Mouse (Mus musculus) embryonic facial prominence, embryonic 13.5 days (tissue): ENCODE measurements at regions not wholly inside any gene's neighbourhood (a gene's known extent, or its start where the extent isn't known, plus 50 kb on each side); places are given as distances from the start of the nearest gene placed in this dataset.

Source experiments
- ATAC-seq: fragments of 200-750 bp; cut with Nextera tagmentation; 2 replicates; pipeline ENCODE4 v1.8.0; 2017; ENCODE audit warnings: low read depth; ENCODE audit not compliant: insufficient number of reproducible peaks, insufficient read depth, low FRiP score, low TSS enrichment
- H3K27ac ChIP-seq: fragments of 300-500 bp; sonication (generic); 2 replicates; pipeline ENCODE4 v1.5.1; 2015; ENCODE audit warnings: moderate library complexity, mild to moderate bottlenecking, inconsistent platforms
- H3K27me3 ChIP-seq: fragments of 300-500 bp; sonication (generic); 2 replicates; pipeline ENCODE4 v1.6.1; 2015; ENCODE audit warnings: mild to moderate bottlenecking, inconsistent platforms
- H3K36me3 ChIP-seq: fragments of 300-500 bp; sonication (generic); 2 replicates; pipeline ENCODE4 v1.6.1; 2015; ENCODE audit warnings: mild to moderate bottlenecking, inconsistent platforms
- H3K4me1 ChIP-seq: fragments of 300-500 bp; sonication (generic); 2 replicates; pipeline ENCODE4 v1.6.1; 2015; ENCODE audit warnings: inconsistent platforms
- H3K4me2 ChIP-seq: fragments of 300-500 bp; sonication (generic); 2 replicates; pipeline ENCODE4 v1.6.1; 2015; ENCODE audit warnings: moderate library complexity, mild to moderate bottlenecking, inconsistent platforms
- H3K4me3 ChIP-seq: fragments of 300-500 bp; sonication (generic); 2 replicates; pipeline ENCODE4 v1.5.1; 2015; ENCODE audit warnings: mild to moderate bottlenecking, inconsistent platforms
- H3K9ac ChIP-seq: fragments of 300-500 bp; sonication (generic); 2 replicates; pipeline ENCODE4 v1.6.1; 2015; ENCODE audit warnings: mild to moderate bottlenecking, inconsistent platforms
- H3K9me3 ChIP-seq: fragments of 300-500 bp; sonication (generic); 2 replicates; pipeline ENCODE4 v1.6.1; 2016; ENCODE audit warnings: inconsistent platforms
- WGBS: fragments of 180-500 bp; shearing (Covaris S2); methylation state at CpG from one replicate; pipeline ENCODE4 v1.1.7; 2015; ENCODE audit warnings: mixed read lengths; 5-methylcytosine and 5-hydroxymethylcytosine counted together

GRCm38 (mm10) chr5:78621987-78622854 is 1214.4 kb upstream of the Igfbp7 start:
- H3K4me1 ChIP-seq: no peaks in the 10 kb centered on the region
- H3K36me3 ChIP-seq: no peaks in the 10 kb centered on the region
- no peaks in the 10 kb centered on the region for H3K27me3 ChIP-seq
- no peak overlapping the region for H3K9ac ChIP-seq
- no peak overlapping the region for H3K4me3 ChIP-seq
- no peak overlapping the region for H3K27ac ChIP-seq
- ATAC-seq: no peak
- WGBS: 59% methylated on average over 5 of the region's 5 CpGs
- no peak overlapping the region for H3K4me2 ChIP-seq
- H3K9me3 ChIP-seq: no peaks in the 10 kb centered on the region

GRCm38 (mm10) chr5:78608317-78608716 is 1200.5 kb upstream of the Igfbp7 start:
- Histone ChIP-seq H3K4me1 (no peaks in the 10 kb centered on the region), H3K9ac (no peak overlapping the region), H3K36me3 (no peaks in the 10 kb centered on the region), H3K9me3 (no peaks in the 10 kb centered on the region), H3K4me3 (no peak overlapping the region), H3K27me3 (no peaks in the 10 kb centered on the region), H3K4me2 (no peak overlapping the region), H3K27ac (no peak overlapping the region)
- ATAC-seq: no peak
- WGBS: 78% methylated on average over 4 of the region's 4 CpGs

GRCm38 (mm10) chr5:78602599-78602998 is 1194.8 kb upstream of the Igfbp7 start:
- no peaks in the 10 kb centered on the region for H3K9me3 ChIP-seq
- no peak for ATAC-seq
- no peaks in the 10 kb centered on the region for H3K36me3 ChIP-seq
- no peak overlapping the region for H3K27ac ChIP-seq
- H3K27me3 ChIP-seq: no peaks in the 10 kb centered on the region
- no peaks in the 10 kb centered on the region for H3K4me1 ChIP-seq
- no peak overlapping the region for H3K9ac ChIP-seq
- H3K4me2 ChIP-seq: no peak overlapping the region
- H3K4me3 ChIP-seq: no peak overlapping the region

- no peak overlapping the region for H3K9ac ChIP-seq
- H3K9me3 ChIP-seq: no peaks in the 10 kb centered on the region
- no peaks in the 10 kb centered on the region for H3K4me1 ChIP-seq
- peak; percentile 59; the same call in 1 of the 2 replicates for ATAC-seq
- 63% methylated on average over 1 of the region's 1 CpGs for WGBS
- no peak overlapping the region for H3K4me3 ChIP-seq
- H3K27ac ChIP-seq: no peak overlapping the region
- no peaks in the 10 kb centered on the region for H3K27me3 ChIP-seq
- no peak overlapping the region for H3K4me2 ChIP-seq
- H3K36me3 ChIP-seq: no peaks in the 10 kb centered on the region
Measured at GRCm38 (mm10) chr5:78584823-78585222, 1177.0 kb upstream of the Igfbp7 start.

GRCm38 (mm10) chr5:78556946-78557345 is 1149.1 kb upstream of the Igfbp7 start:
- Histone ChIP-seq H3K9me3 (no peaks in the 10 kb centered on the region), H3K4me3 (no peak overlapping the region), H3K36me3 (no peaks in the 10 kb centered on the region), H3K9ac (no peak overlapping the region), H3K27me3 (no peaks in the 10 kb centered on the region), H3K4me1 (no peaks in the 10 kb centered on the region), H3K4me2 (no peak overlapping the region), H3K27ac (no peak overlapping the region)
- 56% methylated on average over 1 of the region's 1 CpGs for WGBS
- no peak for ATAC-seq

GRCm38 (mm10) chr5:78535308-78535707 is 1127.5 kb upstream of the Igfbp7 start:
- H3K36me3 ChIP-seq: no peaks in the 10 kb centered on the region
- H3K4me2 ChIP-seq: no peak overlapping the region
- H3K27ac ChIP-seq: no peak overlapping the region
- H3K9me3 ChIP-seq: no peaks in the 10 kb centered on the region
- no peak overlapping the region for H3K9ac ChIP-seq
- H3K4me3 ChIP-seq: no peak overlapping the region
- H3K27me3 ChIP-seq: no peaks in the 10 kb centered on the region
- no peaks in the 10 kb centered on the region for H3K4me1 ChIP-seq
- ATAC-seq: no peak
